Mouse (Mus musculus): ENCODE results near the gene Arl15. TPM values are rescaled to one million over a fixed set of nuclear protein-coding genes. Genes with fewer than 3 reads are reported as not detected.
"Not testable (repeated sequence)": the region's sequence is repeated elsewhere in the genome, so short reads cannot be mapped to it uniquely, and the experiment has no call there.

The Arl15 gene
- polyA plus RNA-seq, 1 experiment from 2014 or later: 1.5 TPM

GRCm38 (mm10) chr13:113775244-113776140 is 18.8 kb upstream of the Arl15 start:
- no peaks in the 10 kb centered on the region for H3K36me3 ChIP-seq (replicated peaks; ENCODE audit: insufficient read depth, low read length)
- H3K27ac ChIP-seq (ENCODE audit: low read depth): no peak overlapping the region
- TF ChIP-seq CTCF (IDR thresholded peaks at IDR 0.05; ENCODE audit: low read depth) (no peak), EP300 (IDR thresholded peaks at IDR 0.05; ENCODE audit: low read depth) (no peak)
- H3K9me3 ChIP-seq (ENCODE audit: low read length): no peaks in the 10 kb centered on the region
- no peak overlapping the region for H3K4me3 ChIP-seq (ENCODE audit: low read depth, low read length)
- no peak for DNase-seq
- 72% methylated on average over 10 of the region's 10 CpGs for WGBS (ENCODE audit: insufficient replicate concordance)
- no peaks in the 10 kb centered on the region for H3K4me1 ChIP-seq (ENCODE audit: insufficient read depth)
- H3K9ac ChIP-seq (replicated peaks): no peak overlapping the region
- no peak for ATAC-seq
- no peaks in the 10 kb centered on the region for H3K27me3 ChIP-seq (ENCODE audit: insufficient read depth, low read length)
- H3K4me2 ChIP-seq (ENCODE audit: low read depth, low read length): no peak overlapping the region

GRCm38 (mm10) chr13:113785803-113786202 is 8.5 kb upstream of the Arl15 start:
- Histone ChIP-seq H3K4me1 (ENCODE audit: insufficient read depth) (no peaks in the 10 kb centered on the region), H3K4me3 (ENCODE audit: low read depth, low read length) (no peak overlapping the region), H3K9me3 (ENCODE audit: low read length) (no peaks in the 10 kb centered on the region), H3K9ac (replicated peaks) (no peak overlapping the region), H3K27me3 (ENCODE audit: insufficient read depth, low read length) (no peaks in the 10 kb centered on the region), H3K27ac (ENCODE audit: low read depth) (no peak overlapping the region), H3K36me3 (replicated peaks; ENCODE audit: insufficient read depth, low read length) (no peaks in the 10 kb centered on the region), H3K4me2 (ENCODE audit: low read depth, low read length) (no peak overlapping the region)
- no peak for TF ChIP-seq CTCF (IDR thresholded peaks at IDR 0.05; ENCODE audit: low read depth)
- no peak for TF ChIP-seq EP300 (IDR thresholded peaks at IDR 0.05; ENCODE audit: low read depth)
- no peak for ATAC-seq
- no peak for DNase-seq
- WGBS (ENCODE audit: insufficient replicate concordance): 83% methylated on average over 5 of the region's 5 CpGs

GRCm38 (mm10) chr13:113787136-113787535 is 7.2 kb upstream of the Arl15 start:
- ATAC-seq (no peak), DNase-seq (no peak)
- WGBS (ENCODE audit: insufficient replicate concordance): 62% methylated on average over 8 of the region's 8 CpGs

GRCm38 (mm10) chr13:113790016-113790415 is 4.3 kb upstream of the Arl15 start:
- 82% methylated on average over 1 of the region's 3 CpGs for WGBS (ENCODE audit: insufficient replicate concordance)
- H3K36me3 ChIP-seq (replicated peaks; ENCODE audit: insufficient read depth, low read length); H3K9ac ChIP-seq (replicated peaks); H3K27me3 ChIP-seq (ENCODE audit: insufficient read depth, low read length); H3K4me2 ChIP-seq (ENCODE audit: low read depth, low read length); ATAC-seq; DNase-seq; H3K4me3 ChIP-seq (ENCODE audit: low read depth, low read length); H3K27ac ChIP-seq (ENCODE audit: low read depth); H3K9me3 ChIP-seq (ENCODE audit: low read length); H3K4me1 ChIP-seq (ENCODE audit: insufficient read depth): not testable (repeated sequence)

More at GRCm38 (mm10) chr13:113787136-113787535, 7.2 kb upstream of the Arl15 start:
- Histone ChIP-seq H3K9me3 (ENCODE audit: low read length) (no peaks in the 10 kb centered on the region), H3K4me3 (ENCODE audit: low read depth, low read length) (no peak overlapping the region), H3K36me3 (replicated peaks; ENCODE audit: insufficient read depth, low read length) (no peaks in the 10 kb centered on the region), H3K4me1 (ENCODE audit: insufficient read depth) (no peaks in the 10 kb centered on the region), H3K27me3 (ENCODE audit: insufficient read depth, low read length) (no peaks in the 10 kb centered on the region), H3K4me2 (ENCODE audit: low read depth, low read length) (no peak overlapping the region), H3K27ac (ENCODE audit: low read depth) (no peak overlapping the region), H3K9ac (replicated peaks) (no peak overlapping the region)
- TF ChIP-seq EP300 (IDR thresholded peaks at IDR 0.05; ENCODE audit: low read depth): no peak
- TF ChIP-seq CTCF (IDR thresholded peaks at IDR 0.05; ENCODE audit: low read depth): no peak

- no peak for ATAC-seq
- Histone ChIP-seq H3K9ac (replicated peaks) (peak overlapping the region; percentile 97), H3K4me1 (ENCODE audit: insufficient read depth) (peaks cover 13% of the 10 kb centered on the region), H3K27ac (ENCODE audit: low read depth) (peak overlapping the region; percentile 94; the same call in 1 of the 2 replicates), H3K27me3 (ENCODE audit: insufficient read depth, low read length) (no peaks in the 10 kb centered on the region), H3K4me3 (ENCODE audit: low read depth, low read length) (peak overlapping the region; percentile 96), H3K4me2 (ENCODE audit: low read depth, low read length) (peak overlapping the region; percentile 84), H3K36me3 (replicated peaks; ENCODE audit: insufficient read depth, low read length) (no peaks in the 10 kb centered on the region), H3K9me3 (ENCODE audit: low read length) (no peaks in the 10 kb centered on the region)
- no peak for DNase-seq
- TF ChIP-seq EP300 (IDR thresholded peaks at IDR 0.05; ENCODE audit: low read depth) (no peak), CTCF (IDR thresholded peaks at IDR 0.05; ENCODE audit: low read depth) (no peak)
- WGBS (ENCODE audit: insufficient replicate concordance): 60% methylated on average over 9 of the region's 9 CpGs
Measured at GRCm38 (mm10) chr13:113793637-113794036, 668 bp upstream of the Arl15 start.

- Histone ChIP-seq H3K36me3 (replicated peaks; ENCODE audit: insufficient read depth, low read length) (no peaks in the 10 kb centered on the region), H3K9ac (replicated peaks) (peak overlapping the region; percentile 97), H3K4me2 (ENCODE audit: low read depth, low read length) (peak overlapping the region; percentile 84), H3K9me3 (ENCODE audit: low read length) (no peaks in the 10 kb centered on the region), H3K4me3 (ENCODE audit: low read depth, low read length) (peak overlapping the region; percentile 96), H3K4me1 (ENCODE audit: insufficient read depth) (peaks cover 18% of the 10 kb centered on the region), H3K27me3 (ENCODE audit: insufficient read depth, low read length) (no peaks in the 10 kb centered on the region), H3K27ac (ENCODE audit: low read depth) (peak overlapping the region; percentile 94)
- DNase-seq (peak; percentile 64), ATAC-seq (peak; percentile 47)
- 3% methylated on average over 49 of the region's 52 CpGs for WGBS (ENCODE audit: insufficient replicate concordance)
- TF ChIP-seq EP300 (IDR thresholded peaks at IDR 0.05; ENCODE audit: low read depth): no peak
- no peak for TF ChIP-seq CTCF (IDR thresholded peaks at IDR 0.05; ENCODE audit: low read depth)
Measured at GRCm38 (mm10) chr13:113794705-113795655, 675 bp downstream of the Arl15 start.
